Mouse (Mus musculus) embryonic fibroblast, embryonic 13.5 days (primary cell): Measurements from ENCODE around the gene Atf7.

Experiments
- CTCF ChIP-seq: IDR thresholded peaks from 2 replicates; pipeline ENCODE4 v1.5.1; 2011; ENCODE audit warnings: mild to moderate bottlenecking, control low read depth, low read length, moderate library complexity, borderline replicate concordance; ENCODE audit not compliant: insufficient read depth
- POLR2A ChIP-seq: IDR thresholded peaks from 2 replicates; pipeline ENCODE4 v1.6.1; 2011; ENCODE audit warnings: low read depth, mild to moderate bottlenecking, control low read depth, low read length, moderate library complexity

DNA sequence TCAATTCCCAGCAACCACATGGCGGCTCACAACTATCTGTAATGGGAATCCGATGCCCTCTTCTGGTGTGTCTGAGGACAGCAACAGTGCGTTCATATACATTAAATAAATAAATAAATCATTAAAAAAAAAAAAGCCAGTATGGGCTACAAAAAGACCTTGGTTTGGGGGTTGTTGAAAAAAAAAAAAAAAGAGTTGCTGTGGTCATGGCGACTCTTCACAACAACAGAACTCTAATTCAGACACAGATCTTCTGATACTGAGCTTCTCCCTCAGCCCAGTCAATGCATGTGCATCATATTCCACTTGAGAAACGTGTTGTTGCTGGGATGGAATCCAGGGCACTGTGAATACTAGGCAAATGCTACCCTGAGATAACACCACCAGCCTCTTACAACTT, 72.7 kb downstream of the Atf7 start:
- no peak for TF ChIP-seq CTCF
- TF ChIP-seq POLR2A, result no peak
